Mouse (Mus musculus) kidney, adult 2 months (tissue): Measurements from ENCODE around the gene BC035947. TPM values are rescaled to one million over a fixed set of nuclear protein-coding genes. Genes with fewer than 3 reads are reported as not detected.

Source experiments
- DNase-seq: peaks from one replicate; pipeline ENCODE4 v3.0.0; 2021
- H3K27ac ChIP-seq: fragments of 200-500 bp; 2 replicates; pipeline ENCODE4 v1.5.1; 2012; ENCODE audit warnings: low read depth, low read length, control low read depth, inconsistent platforms; ENCODE audit not compliant: insufficient read depth
- H3K27me3 ChIP-seq: fragments of 200-500 bp; replicated peaks from 2 replicates; pipeline ENCODE4 v1.6.1; 2012; ENCODE audit warnings: mild to moderate bottlenecking, moderate library complexity, low read length, inconsistent platforms; ENCODE audit not compliant: control insufficient read depth, insufficient read depth
- H3K36me3 ChIP-seq: fragments of 200-500 bp; 2 replicates; pipeline ENCODE4 v1.6.1; 2012; ENCODE audit warnings: mild to moderate bottlenecking, moderate library complexity, low read length, inconsistent platforms; ENCODE audit not compliant: control insufficient read depth, insufficient read depth
- H3K4me1 ChIP-seq: fragments of 200-500 bp; 2 replicates; pipeline ENCODE4 v1.6.1; 2011; ENCODE audit warnings: low read length; ENCODE audit not compliant: control insufficient read depth, insufficient read depth
- H3K4me3 ChIP-seq: fragments of 200-500 bp; 2 replicates; pipeline ENCODE4 v1.5.1; 2011; ENCODE audit warnings: mild to moderate bottlenecking, low read depth, low read length, control low read depth; ENCODE audit not compliant: insufficient read depth
- CTCF ChIP-seq: fragments of 200-500 bp; conservative IDR thresholded peaks from 2 replicates; pipeline ENCODE4 v1.5.1; 2011; ENCODE audit warnings: low read depth, mild to moderate bottlenecking, control low read depth, low read length, moderate library complexity, mixed read lengths; ENCODE audit not compliant: insufficient read depth, insufficient read length
- POLR2A ChIP-seq: fragments of 200-500 bp; IDR thresholded peaks from one replicate; pipeline ENCODE4 v1.6.1; 2011; ENCODE audit warnings: low read depth, low read length, control low read depth
- WGBS: fragments of 180-500 bp; shearing (Covaris S2); methylation state at CpG from one replicate; pipeline ENCODE4 v1.1.7; 2018; 5-methylcytosine and 5-hydroxymethylcytosine counted together
- polyA plus RNA-seq: library from polyadenylated mRNA; depleted of rRNA; stranded (reverse); fragments of >200 nt; gene quantifications from 2 replicates; pipeline ENCODE4 v1.2.3, GENCODE M21; 2012

Gene BC035947
- polyA plus RNA-seq, 1 experiment, result 14.6 TPM

- DNase-seq, result peak; percentile 73
- H3K4me3 ChIP-seq, result peak overlapping the region; percentile 31; the same call in 1 of the 2 replicates
- no peaks in the 10 kb centered on the region for H3K4me1 ChIP-seq
- no peaks in the 10 kb centered on the region for H3K36me3 ChIP-seq
- 82% methylated on average over 16 of the region's 16 CpGs for WGBS
- H3K27ac ChIP-seq, result peak overlapping the region; percentile 95; the same call in 1 of the 2 replicates
- no peaks in the 10 kb centered on the region for H3K27me3 ChIP-seq
- TF ChIP-seq CTCF (no peak), POLR2A (no peak)
Observed at GRCm38 (mm10) chr1:78501036-78501435, 10.9 kb downstream of the BC035947 start.

- Histone ChIP-seq H3K4me3 (no peak overlapping the region), H3K27ac (no peak overlapping the region), H3K27me3 (no peaks in the 10 kb centered on the region), H3K4me1 (peaks cover 4% of the 10 kb centered on the region; the same call in 1 of the 2 replicates), H3K36me3 (no peaks in the 10 kb centered on the region)
- WGBS, result 43% methylated on average over 1 of the region's 1 CpGs
- DNase-seq, result no peak
- no peak for TF ChIP-seq POLR2A
- no peak for TF ChIP-seq CTCF
Observed at GRCm38 (mm10) chr1:78490143-78490542, 21.8 kb downstream of the BC035947 start.

DNA sequence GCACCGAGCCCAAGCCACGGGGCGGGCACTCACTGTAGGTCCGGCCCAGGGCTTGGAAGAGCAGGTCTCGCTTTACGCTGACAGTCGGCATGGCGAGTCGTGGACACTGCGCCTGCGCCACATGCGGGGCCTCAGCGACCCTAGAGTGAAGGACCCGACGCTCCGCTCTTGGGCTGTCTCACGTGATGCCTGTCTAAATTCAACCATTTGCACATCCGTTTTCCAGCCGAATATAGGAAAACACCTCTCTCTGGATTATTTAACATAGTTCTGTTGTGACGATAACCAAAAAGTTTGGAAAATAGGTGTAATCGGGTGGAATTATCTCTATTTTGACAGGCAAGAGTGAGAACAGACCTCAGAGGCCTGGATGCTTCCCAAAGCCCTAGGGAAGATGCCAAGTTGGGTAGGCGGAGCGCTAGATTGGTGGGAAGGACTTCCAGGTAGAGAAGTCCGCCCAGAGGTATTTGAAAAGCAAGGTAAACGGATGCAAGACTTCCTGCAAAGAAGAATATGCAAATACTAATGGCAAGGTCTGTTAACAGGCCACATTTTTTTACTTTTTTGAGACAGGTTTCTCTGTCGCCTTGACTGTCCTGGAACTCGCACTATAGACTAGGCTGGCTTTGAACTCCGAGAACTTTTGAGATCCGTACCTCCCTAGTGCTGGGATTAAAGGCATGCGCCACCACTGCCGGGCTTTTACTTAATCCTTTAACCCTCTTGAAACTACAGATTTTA, 23.0 kb downstream of the BC035947 start, which contains the start of gene Farsb:
TSS of gene Farsb (minus strand) at position 146 of the 741 bp plus-strand sequence.
- Histone ChIP-seq H3K4me1 (peaks cover 4% of the 10 kb centered on the region; the same call in 1 of the 2 replicates), H3K36me3 (no peaks in the 10 kb centered on the region), H3K27ac (peak within 1 kb of the TSS; percentile 88), H3K27me3 (no peaks in the 10 kb centered on the region), H3K4me3 (peak within 1 kb of the TSS; percentile 94)
- TF ChIP-seq POLR2A, result peak; percentile 73
- no peak for TF ChIP-seq CTCF
- WGBS, result under 1% methylated on average over 31 of the region's 31 CpGs
- peak; percentile 95 for DNase-seq

GRCm38 (mm10) chr1:78488427-78488751, 23.6 kb downstream of the BC035947 start:
- no peak for DNase-seq
- peak overlapping the region; percentile 88 for H3K27ac ChIP-seq
- TF ChIP-seq POLR2A (no peak), CTCF (no peak)
- peaks cover 4% of the 10 kb centered on the region; the same call in 1 of the 2 replicates for H3K4me1 ChIP-seq
- WGBS, result under 1% methylated on average over 28 of the region's 28 CpGs
- no peaks in the 10 kb centered on the region for H3K27me3 ChIP-seq
- no peaks in the 10 kb centered on the region for H3K36me3 ChIP-seq
- peak overlapping the region; percentile 94 for H3K4me3 ChIP-seq

GRCm38 (mm10) chr1:78484361-78484760, 27.6 kb downstream of the BC035947 start:
- 51% methylated on average over 2 of the region's 2 CpGs for WGBS
- DNase-seq, result no peak
- TF ChIP-seq POLR2A, result no peak
- no peak for TF ChIP-seq CTCF
- H3K4me3 ChIP-seq, result no peak overlapping the region
- H3K27ac ChIP-seq, result no peak overlapping the region
- no peaks in the 10 kb centered on the region; the same call in 1 of the 2 replicates for H3K4me1 ChIP-seq
- H3K36me3 ChIP-seq, result no peaks in the 10 kb centered on the region
- H3K27me3 ChIP-seq, result no peaks in the 10 kb centered on the region

GRCm38 (mm10) chr1:78483430-78483829, 28.5 kb downstream of the BC035947 start:
- Histone ChIP-seq H3K36me3 (peaks cover 2% of the 10 kb centered on the region; the same call in 1 of the 2 replicates), H3K4me1 (no peaks in the 10 kb centered on the region), H3K4me3 (no peak overlapping the region), H3K27me3 (no peaks in the 10 kb centered on the region), H3K27ac (no peak overlapping the region)
- WGBS, result 88% methylated on average over 3 of the region's 3 CpGs
- DNase-seq, result no peak
- TF ChIP-seq POLR2A (no peak), CTCF (no peak)

DNA sequence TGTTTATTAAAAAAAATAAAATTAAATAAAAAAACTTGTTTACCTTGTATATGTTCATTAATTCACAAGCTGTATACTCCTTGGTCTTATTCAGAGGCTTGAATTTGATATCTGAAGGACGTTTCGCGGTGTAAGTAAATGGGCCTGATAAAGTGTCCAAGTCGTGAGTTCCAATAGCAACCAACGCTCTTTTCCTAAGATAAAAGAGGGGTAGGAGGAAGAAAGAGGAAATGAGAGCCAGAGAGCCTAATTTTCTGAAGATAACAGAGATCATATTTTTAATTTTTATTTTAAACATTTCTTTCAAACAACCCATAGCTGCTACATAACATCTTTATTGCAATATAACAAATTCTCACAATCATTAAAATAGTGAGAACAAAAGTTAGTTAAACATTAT, 39.5 kb downstream of the BC035947 start:
- peaks cover 8% of the 10 kb centered on the region for H3K36me3 ChIP-seq
- no peak overlapping the region for H3K4me3 ChIP-seq
- no peak overlapping the region for H3K27ac ChIP-seq
- no peaks in the 10 kb centered on the region for H3K27me3 ChIP-seq
- 91% methylated on average over 5 of the region's 5 CpGs for WGBS
- no peaks in the 10 kb centered on the region for H3K4me1 ChIP-seq
- DNase-seq, result no peak
- TF ChIP-seq POLR2A (no peak), CTCF (no peak)
